Mouse (Mus musculus): ENCODE measurements around the gene Wdr83. TPM values are rescaled to one million over a fixed set of nuclear protein-coding genes. Genes with fewer than 3 reads are reported as not detected.

The Wdr83 gene
- total RNA-seq, 2 experiments from 2014 or later, result 12.6 to 20.8 TPM

DNA sequence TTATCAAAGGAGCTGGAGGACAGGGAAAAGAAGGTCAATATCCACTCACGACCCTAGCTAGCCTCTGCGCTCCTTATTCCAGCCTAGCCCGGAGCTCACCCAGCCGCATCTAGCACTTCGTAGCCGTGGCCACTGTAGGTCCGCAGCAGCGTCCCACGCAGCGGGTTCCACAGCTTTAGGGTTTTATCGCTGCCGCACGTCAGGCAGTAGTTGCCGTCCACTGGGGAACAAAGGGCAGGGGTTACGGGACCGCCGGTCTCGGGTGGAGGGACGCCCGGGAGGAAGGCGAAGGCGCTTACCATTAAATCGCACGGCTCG, 933 bp downstream of the Wdr83 start:
- DNase-seq (ENCODE audit: low spot score), result no peak

DNA sequence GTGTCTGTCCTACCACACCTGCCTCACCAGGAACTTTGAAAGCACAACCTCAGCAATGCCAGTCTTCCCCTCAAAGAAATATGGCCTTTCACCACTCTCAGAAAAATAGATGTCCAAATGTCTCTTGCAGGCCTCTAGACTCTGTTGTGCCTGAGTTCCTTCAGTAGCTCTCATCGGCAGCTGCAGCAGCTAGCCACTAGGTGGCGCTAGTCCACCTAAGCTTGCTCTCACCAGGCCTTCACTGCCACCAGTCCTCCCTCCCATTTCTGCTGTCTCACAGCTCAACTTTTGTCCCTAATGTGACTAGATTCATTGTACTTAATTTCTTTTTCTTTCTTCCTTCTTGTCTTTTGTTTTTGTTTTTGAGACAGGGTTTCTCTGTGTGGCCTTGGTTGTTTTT, 4.1 kb downstream of the Wdr83 start:
- DNase-seq (ENCODE audit: low spot score), result peak; percentile 84

GRCm38 (mm10) chr8:85076001-85076400, 5.1 kb downstream of the Wdr83 start:
- no peak for DNase-seq (ENCODE audit: low spot score)

DNA sequence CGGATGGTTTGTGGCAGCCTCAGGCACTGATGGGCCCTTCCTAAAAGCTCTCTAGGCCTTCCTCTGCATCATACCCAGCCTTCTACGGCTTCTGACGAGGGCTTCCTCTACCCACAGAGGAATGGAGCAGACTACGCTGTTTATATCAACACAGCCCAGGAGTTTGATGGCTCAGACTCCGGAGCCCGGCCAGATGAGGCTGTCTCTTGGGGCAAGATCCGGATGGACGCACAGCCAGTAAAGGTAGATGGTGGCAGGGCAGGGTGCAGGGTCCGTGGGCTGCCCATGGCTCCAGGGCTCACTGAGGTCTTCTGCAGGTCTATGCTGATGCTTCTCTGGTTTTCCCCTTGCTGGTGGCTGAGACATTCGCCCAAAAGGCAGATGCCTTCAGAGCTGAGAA, 6.5 kb downstream of the Wdr83 start:
- DNase-seq (ENCODE audit: low spot score), result no peak

DNA sequence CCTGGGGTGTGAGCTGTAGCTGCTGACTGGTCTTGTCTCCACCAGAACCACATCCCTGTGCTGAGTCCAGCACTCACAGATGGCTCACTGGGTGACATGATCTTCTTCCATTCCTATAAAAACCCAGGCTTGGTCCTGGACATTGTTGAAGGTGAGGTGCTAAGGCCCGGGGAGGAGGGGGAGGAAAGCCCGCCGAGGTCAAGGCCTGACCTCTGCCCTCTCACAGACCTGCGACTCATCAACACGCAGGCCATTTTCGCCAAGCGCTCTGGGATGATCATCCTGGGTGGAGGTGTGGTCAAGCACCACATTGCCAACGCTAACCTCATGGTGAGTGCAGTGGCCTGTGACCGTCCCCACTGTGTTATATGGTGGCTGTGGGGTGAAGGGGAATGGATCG, 6.9 kb downstream of the Wdr83 start:
- no peak for DNase-seq (ENCODE audit: low spot score)

DNA sequence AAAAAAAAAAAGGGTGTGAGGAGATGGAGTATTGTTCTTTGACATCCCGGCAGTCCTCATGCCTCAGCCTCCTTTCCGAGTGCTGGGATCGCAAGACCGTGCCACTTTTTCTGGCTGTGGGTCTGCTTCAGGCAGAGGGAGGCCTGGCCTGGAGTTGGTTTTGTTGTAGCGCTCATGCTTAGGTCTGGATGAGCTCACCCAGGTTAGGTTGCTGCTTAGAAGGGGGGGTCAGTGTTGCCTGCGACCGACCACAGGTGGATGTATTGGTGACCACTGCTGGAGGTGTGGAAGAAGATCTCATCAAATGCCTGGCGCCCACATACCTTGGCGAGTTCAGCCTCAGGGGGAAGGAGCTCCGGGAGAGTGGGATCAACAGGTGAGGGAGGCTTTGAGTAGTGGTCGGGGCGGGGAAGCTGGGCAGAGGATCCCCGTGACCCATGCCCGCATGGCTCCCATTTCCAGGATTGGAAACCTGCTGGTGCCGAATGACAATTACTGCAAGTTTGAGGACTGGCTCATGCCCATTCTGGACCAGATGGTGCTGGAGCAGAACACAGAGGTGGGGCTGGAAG, 8.0 kb downstream of the Wdr83 start:
- DNase-seq (ENCODE audit: low spot score), result no peak

DNA sequence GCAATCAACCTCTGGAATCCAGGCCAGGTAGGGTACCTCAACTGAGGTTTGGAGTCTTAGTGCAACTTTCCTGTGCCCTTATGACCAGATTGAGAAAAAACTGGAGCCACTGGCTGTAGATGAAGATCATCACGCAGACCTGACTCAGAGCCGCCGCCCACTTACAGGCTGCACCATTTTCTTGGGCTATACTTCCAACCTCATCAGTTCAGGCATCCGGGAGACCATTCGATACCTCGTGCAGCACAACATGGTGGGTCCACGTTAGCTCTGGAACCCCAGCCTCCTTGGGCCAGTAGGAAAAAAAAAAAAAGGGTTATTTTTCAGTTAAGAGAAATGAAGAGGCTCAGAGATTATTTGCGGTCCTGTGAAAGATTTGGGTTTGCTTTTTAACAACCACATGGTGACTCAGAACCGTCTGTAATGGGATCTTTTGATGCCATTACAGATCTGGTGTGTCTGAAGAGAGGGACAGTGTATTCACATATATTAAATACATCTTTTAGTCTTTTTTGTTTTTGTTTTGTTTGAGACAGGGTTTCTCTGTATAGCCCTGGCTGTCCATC, 8.7 kb downstream of the Wdr83 start:
- no peak for DNase-seq (ENCODE audit: low spot score)

- peak; percentile 93 for DNase-seq (ENCODE audit: low spot score)
These were observed 9.4 kb downstream of the Wdr83 start, which contains the start of gene Dhps for GRCm38 (mm10) chr8:85071514-85072281. Gene Dhps, plus strand, starts transcription at chr8:85071757.

DNA sequence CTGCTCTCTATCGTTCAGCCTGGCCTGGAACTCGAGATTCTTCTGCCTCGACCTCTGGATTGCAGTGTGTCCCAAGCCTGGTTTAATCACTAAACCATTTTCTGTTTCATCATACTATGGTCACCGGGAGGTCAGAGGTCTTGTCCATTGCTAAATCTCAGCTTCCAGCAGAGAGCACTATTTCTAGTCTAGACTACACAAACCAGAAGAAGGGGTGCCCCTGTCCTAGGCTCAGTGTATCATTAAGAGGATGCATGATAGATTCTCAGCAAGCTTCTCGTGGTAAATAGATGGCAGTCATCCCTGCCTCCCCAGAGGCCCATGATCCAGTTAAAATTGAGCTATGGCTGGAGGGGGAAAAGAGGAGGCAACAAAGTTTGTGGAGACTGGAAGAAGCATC, 10.1 kb downstream of the Wdr83 start:
- DNase-seq (ENCODE audit: low spot score), result no peak

- no peak for DNase-seq (ENCODE audit: low spot score)
These were observed 13.1 kb downstream of the Wdr83 start, which contains the start of gene Gm5741 for GRCm38 (mm10) chr8:85067982-85068381. Gene Gm5741, minus strand, starts transcription at chr8:85067982.

GRCm38 (mm10) chr8:85067155-85067554, 14.0 kb downstream of the Wdr83 start:
- no peak for DNase-seq (ENCODE audit: low spot score)

GRCm38 (mm10) chr8:85065213-85065612, 15.9 kb downstream of the Wdr83 start:
- no peak for DNase-seq (ENCODE audit: low spot score)

DNA sequence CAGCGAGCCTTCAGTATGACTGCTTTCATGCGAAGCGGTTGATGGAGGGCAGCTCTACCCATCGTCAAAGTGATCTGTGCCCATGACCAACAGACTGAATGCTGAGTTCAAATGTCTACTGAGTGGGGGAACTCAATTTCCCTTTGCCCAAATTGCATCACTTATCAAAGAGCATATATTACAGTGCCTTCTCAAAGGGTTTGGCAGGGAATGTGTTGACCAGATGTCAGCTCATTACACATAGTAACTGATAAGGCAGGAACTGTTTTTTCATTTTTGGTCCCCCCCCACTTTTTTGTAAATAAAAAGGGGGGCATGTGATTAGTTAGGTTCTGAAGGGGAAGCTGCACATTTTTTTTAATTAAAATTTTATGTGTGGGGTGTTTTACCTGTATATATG, 18.5 kb downstream of the Wdr83 start:
- DNase-seq (ENCODE audit: low spot score), result no peak

GRCm38 (mm10) chr8:85059879-85060616, 21.1 kb downstream of the Wdr83 start, which contains the start of gene Fbxw9:
Gene Fbxw9, plus strand, starts transcription at chr8:85060055.
- peak; percentile 91 for DNase-seq (ENCODE audit: low spot score)

GRCm38 (mm10) chr8:85057367-85057766, 23.7 kb downstream of the Wdr83 start:
- no peak for DNase-seq (ENCODE audit: low spot score)

DNA sequence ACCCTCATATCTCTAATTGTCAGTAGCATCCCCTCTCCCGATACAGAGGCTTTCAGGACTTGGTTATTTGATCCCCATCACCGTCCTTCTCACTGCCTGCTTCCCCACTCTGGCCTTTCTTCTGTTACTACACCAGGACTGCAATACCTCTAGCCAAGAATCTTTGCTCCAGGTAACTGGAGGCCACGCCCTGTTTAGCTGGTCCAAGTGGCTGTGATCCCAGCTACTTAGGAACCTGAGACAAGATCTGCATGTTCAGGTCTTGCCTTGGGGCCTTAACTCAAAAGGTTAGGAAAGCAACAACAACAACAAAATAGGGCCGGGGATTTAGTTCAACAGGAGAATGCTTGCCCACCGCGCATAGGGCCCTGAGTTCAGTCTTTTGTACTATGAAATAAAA, 37.5 kb downstream of the Wdr83 start:
- no peak for DNase-seq (ENCODE audit: low spot score)

DNA sequence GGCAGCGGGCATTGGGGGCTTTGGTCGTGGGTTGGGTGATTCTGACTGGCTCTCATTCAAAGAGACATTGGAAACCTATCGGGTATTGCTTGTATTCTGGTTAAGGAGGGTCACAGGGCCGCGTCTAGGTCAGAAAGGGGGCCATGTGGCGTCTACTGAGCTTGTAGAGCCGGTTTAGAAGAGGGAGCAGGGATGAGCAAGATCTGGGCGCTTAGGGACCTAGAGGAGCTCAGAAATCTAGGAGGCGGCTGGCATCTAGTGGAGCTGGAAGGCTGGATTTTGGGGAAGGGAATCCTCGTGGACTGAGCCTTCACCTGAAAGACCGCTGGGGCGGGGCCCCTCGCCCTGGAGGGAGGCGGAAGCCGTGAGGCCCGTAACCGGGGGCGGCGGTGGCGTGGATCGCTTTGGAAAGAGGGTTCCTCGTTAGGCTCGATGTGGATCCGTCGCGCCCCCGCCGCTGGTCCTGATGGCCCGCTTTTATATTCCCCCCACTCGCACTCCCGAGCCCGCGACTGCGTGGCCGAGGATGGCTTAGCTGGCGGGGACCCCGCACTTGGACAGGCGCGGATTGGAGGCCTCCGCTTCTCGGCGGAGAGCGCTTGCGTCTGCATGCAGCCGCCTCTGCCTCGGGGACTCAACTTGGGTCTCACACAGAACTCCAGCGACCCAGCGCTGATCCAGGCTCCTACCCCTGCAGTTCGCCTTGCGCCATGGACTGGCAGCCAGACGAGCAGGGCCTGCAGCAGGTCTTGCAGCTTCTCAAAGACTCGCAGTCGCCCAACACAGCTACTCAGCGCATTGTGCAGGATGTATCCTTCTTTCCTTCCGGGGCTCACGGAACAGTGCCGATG, 43.2 kb downstream of the Wdr83 start:
- DNase-seq (ENCODE audit: low spot score), result no peak

DNA sequence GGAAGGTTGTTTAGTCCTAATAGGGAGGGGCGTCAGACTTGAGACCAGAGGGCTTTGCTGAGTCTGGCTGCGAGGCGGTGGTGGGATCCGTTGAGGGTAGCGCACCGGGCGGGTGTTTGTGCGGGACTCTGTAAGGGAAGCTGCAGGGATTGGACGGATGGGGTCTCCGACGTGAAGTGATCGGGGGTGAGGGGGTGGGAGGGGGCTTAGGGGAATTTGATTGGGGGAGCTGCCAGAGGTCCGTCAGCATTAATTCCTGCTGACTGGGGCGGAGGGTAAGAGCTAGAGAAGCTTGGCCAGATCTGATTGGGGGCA, 43.8 kb downstream of the Wdr83 start:
- no peak for DNase-seq (ENCODE audit: low spot score)

DNA sequence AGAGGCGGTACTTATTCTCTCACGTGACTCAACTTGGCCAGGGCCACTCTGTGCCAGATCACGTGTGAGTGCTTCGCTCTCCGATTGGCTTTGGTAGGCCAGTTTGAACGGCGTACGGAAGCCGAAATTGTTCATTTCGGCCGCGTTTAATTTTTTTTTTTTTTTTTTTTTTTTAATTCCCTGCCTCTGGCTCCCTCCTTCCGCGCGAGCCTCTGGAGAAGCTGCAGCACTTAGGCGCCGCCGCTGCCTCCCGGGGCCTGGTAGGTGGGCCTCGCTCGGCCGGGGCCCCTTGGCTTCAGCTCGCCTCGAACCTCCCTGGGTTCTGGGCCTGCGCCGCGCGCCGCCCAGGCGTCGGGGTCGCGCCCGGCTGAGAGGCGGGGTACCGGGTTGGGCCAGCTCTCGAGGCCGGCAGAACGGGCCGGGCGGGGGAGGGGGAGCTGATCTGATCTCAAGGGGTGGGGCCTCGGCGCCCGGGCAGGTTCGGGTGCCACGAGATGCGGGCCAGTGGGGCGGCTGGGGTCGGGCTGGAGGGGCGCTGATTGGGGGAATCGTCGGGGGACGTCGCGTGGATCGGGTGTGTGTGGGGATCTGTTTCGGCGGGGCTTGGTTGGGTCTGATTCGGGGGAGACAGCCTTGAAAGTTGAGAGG, 44.3 kb downstream of the Wdr83 start, which contains the start of gene Tnpo2:
Tnpo2 (plus strand) TSS at position 198 of the 648 bp plus-strand sequence.
- DNase-seq (ENCODE audit: low spot score), result peak; percentile 95

DNA sequence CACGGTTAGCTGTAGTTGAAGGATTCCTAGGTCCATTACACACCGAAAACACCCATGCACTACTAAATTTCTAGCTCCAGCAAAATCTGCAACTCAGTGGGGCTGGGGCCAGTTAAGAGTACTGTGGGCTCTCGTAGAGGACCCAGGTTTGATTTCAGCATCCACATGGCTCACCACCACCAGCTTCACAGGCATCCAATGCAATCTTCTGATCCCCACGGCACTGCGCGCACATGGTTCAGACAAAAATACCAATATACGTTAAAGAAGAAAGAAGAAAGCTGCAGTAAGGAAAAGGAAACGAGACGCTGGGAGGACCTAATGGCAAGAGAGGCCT, 44.8 kb downstream of the Wdr83 start:
- DNase-seq (ENCODE audit: low spot score), result no peak

DNA sequence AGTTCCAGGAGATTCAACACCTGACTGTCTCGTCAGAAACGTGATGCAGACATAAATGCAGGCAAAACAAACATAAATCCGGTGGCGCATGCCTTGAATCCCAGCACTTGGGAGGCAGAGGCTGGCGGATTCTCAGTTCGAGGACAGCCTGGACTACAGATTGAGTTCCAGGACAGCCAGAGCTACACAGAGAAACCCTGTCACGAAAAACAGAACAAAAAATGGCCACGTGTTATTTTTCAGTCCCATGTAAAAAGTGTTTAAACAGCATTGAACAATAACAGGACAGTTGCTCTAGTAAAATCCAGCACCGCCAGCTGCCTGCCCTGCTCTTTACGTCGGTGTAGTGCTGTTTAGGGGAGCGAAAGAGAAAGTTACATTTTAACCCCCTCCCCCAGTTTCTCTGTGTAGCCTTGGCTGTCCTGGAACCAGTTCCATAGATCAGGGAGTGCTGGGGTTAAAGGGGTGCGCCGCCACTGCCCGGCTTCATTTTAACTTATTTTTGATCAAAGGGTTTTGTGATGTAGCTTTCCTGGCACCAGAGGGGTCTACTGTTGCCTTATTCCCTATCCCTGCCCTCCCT, 45.3 kb downstream of the Wdr83 start:
- no peak for DNase-seq (ENCODE audit: low spot score)
